Mouse (Mus musculus): ENCODE results near the gene Emb.

DNA sequence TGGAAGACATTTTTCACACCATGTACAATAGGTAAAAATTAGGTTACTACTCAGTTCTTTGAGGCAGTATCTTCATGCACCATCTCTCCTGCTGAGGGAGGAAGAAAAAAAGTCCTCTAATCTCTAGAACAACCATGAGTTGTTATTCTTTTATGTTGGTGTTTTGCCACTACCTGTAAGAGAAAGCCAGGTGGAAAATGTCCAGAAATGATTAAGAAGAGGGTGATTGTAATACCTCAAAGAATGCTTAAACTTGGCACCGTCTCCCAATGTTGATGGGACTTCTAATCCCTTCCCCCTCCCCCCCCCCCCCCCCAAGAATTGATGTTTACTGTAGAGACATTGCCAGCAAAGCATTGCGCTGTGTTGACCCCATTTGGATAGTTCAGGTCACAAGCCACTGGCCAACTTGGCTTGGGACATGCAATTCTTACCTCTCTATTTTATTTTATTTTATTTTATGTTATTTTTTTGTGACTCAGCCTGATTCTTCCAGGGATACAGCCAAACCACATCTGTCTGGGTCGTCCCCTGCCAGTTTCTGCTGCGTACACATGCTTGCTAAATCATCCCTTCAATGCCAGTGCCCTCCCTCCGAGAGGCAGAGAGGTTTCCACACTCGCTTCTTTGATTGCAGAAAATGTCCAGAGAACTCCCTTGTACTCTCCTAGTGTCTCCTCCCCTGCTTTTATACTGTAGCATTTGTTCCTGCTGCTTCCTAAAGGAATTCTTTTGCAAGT, 22.2 kb downstream of the Emb start:
- TF ChIP-seq MAFK (IDR thresholded peaks at IDR 0.05; ENCODE audit: insufficient replicate concordance, low read length) = no peak
- TF ChIP-seq POLR2A (IDR thresholded peaks at IDR 0.05; ENCODE audit: low read depth, low read length) = no peak
- no peak for TF ChIP-seq CHD2 (IDR thresholded peaks at IDR 0.05; ENCODE audit: low read length)
- TF ChIP-seq E2F4 (IDR thresholded peaks at IDR 0.05; ENCODE audit: insufficient replicate concordance, low read depth, low read length) = no peak
- TF ChIP-seq POLR2AphosphoS2 (IDR thresholded peaks at IDR 0.05; ENCODE audit: low read depth, low read length) = no peak
- no peak for TF ChIP-seq SIN3A (IDR thresholded peaks at IDR 0.05; ENCODE audit: low read length)
- TF ChIP-seq CHD1 (IDR thresholded peaks at IDR 0.05; ENCODE audit: low read depth, low read length) = no peak
- no peak for TF ChIP-seq MEF2A (IDR thresholded peaks at IDR 0.05; ENCODE audit: borderline replicate concordance, low read depth, low read length)

Data from CH12.LX (cell line).